Comparison of ENCODE assay signal across 27 mouse cellular contexts in the genomic region with DNA sequence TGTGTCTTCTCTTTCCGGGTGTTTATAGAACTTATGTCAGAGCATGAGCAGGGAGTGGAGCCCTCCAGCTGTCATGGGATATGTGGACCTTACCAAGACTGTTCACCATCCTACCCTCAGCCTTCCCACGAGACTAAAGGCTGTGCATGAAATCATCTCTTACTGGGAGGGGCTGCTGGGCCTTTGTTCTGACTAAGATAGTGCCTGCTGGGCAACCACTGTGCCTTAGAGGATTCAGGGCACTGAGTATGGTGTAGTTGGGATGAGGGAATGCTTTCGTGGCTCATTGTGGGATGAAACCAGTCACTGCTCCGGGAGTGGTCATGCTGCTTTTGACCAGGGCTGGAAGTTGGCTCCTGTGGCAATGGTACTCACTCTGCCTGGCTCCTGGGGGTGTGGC. TPM values are rescaled to one million over a fixed set of nuclear protein-coding genes. Genes with fewer than 3 reads are reported as not detected.
DNase-seq lines count a peak whose midpoint lies in the region; ATAC-seq and TF ChIP-seq lines count a peak whose summit lies in the region.
"Had no signal": no experiment of that assay in that cellular context is flagged by ENCODE, and none has a peak within 500 bp of the region (broad histone marks: within the 10 kb centered on the region; RNA-seq: fewer than 3 reads in every experiment).

No protein-coding gene starts in this region.

- peak overlapping the region; percentile 31; the same call in 1 of the 2 replicates for H3K27ac ChIP-seq in gastrocnemius, adult 2 months
- 0 out of 2 replicates have a peak overlapping the region, but pooled peaks have one; percentile 23 for H3K27ac ChIP-seq in layer of hippocampus, adult 2 months
- 0 out of 2 replicates have a peak overlapping the region, but pooled peaks have one; percentile 50 for H3K27ac ChIP-seq in intestine, postnatal 0 days (ENCODE audit: low read depth, low read length)
- H3K27ac ChIP-seq: embryonic facial prominence, embryonic 13.5 days; forebrain, embryonic 12.5 days; heart, embryonic 10.5 days; limb, embryonic 13.5 days; liver, embryonic 12.5 days; midbrain, embryonic 12.5 days had no signal

- H3K36me3 ChIP-seq in intestine, postnatal 0 days (ENCODE audit: control insufficient read depth, insufficient read depth), result peaks cover 14% of the 10 kb centered on the region
- H3K36me3 ChIP-seq: liver, embryonic 12.5 days; midbrain, embryonic 12.5 days had no signal

- ATAC-seq in intestine, postnatal 0 days, result peak; percentile 39; the same call in 1 of the 2 replicates
- ATAC-seq: liver, embryonic 12.5 days had no signal

- WGBS in intestine, postnatal 0 days, result 41% methylated on average over 4 of the region's 4 CpGs

- 0 out of 2 replicates have a peak, but pooled peaks cover 5% of the 10 kb centered on the region for H3K4me1 ChIP-seq in intestine, postnatal 0 days (replicated peaks; ENCODE audit: control insufficient read depth, insufficient read depth, low read length)
- H3K4me1 ChIP-seq: liver, embryonic 12.5 days had no signal

- TF ChIP-seq CTCF in gastrocnemius, adult 2 months (IDR thresholded peaks at IDR 0.05), result no peak
- TF ChIP-seq CTCF in layer of hippocampus, adult 2 months (conservative IDR thresholded peaks at IDR 0.05), result no peak
- no peak for TF ChIP-seq CTCF in intestine, postnatal 0 days (IDR thresholded peaks at IDR 0.05; ENCODE audit: low read depth)

- H3K9ac ChIP-seq in intestine, postnatal 0 days (ENCODE audit: low read depth, low read length), result no peak overlapping the region
- H3K9ac ChIP-seq: embryonic facial prominence, embryonic 13.5 days; forebrain, embryonic 12.5 days; limb, embryonic 13.5 days; liver, embryonic 12.5 days; midbrain, embryonic 12.5 days had no signal

- no peak overlapping the region for H3K4me3 ChIP-seq in gastrocnemius, adult 2 months
- no peak overlapping the region for H3K4me3 ChIP-seq in layer of hippocampus, adult 2 months
- H3K4me3 ChIP-seq in intestine, postnatal 0 days (ENCODE audit: low read depth, low read length), result no peak overlapping the region
- H3K4me3 ChIP-seq: embryonic facial prominence, embryonic 13.5 days; erythroblast, embryonic 14.5 days; forebrain, embryonic 12.5 days; heart, embryonic 10.5 days; limb, embryonic 13.5 days; liver, embryonic 12.5 days; midbrain, embryonic 12.5 days had no signal

- H3K27me3 ChIP-seq in intestine, postnatal 0 days (replicated peaks; ENCODE audit: control insufficient read depth, insufficient read depth, low read length), result no peaks in the 10 kb centered on the region
- H3K27me3 ChIP-seq: embryonic facial prominence, embryonic 13.5 days; forebrain, embryonic 12.5 days; limb, embryonic 13.5 days; midbrain, embryonic 12.5 days had no signal

- intact Hi-C loops in gastrocnemius, adult 2 months (cut with DNase I), result loop anchor here (5.0 kb wide), 1 partner anchor 33 kb away; no protein-coding TSS in a partner anchor

- H3K9me3 ChIP-seq in intestine, postnatal 0 days (ENCODE audit: control insufficient read depth), result no peaks in the 10 kb centered on the region
- H3K9me3 ChIP-seq: embryonic facial prominence, embryonic 13.5 days; forebrain, embryonic 12.5 days; heart, embryonic 10.5 days; limb, embryonic 13.5 days; liver, embryonic 12.5 days; midbrain, embryonic 12.5 days had no signal

- no peak overlapping the region for H3K4me2 ChIP-seq in intestine, postnatal 0 days (replicated peaks; ENCODE audit: low read depth)
- H3K4me2 ChIP-seq: embryonic facial prominence, embryonic 13.5 days; forebrain, embryonic 12.5 days; limb, embryonic 13.5 days; liver, embryonic 12.5 days; midbrain, embryonic 12.5 days had no signal

- peak; percentile 12 for DNase-seq in gastrocnemius, adult 2 months
- no peak for DNase-seq in gastrocnemius, adult 18-20 months (ENCODE audit: low spot score)
- no peak for DNase-seq in layer of hippocampus, adult 2 months (ENCODE audit: low spot score in 2 of 2)
- DNase-seq in layer of hippocampus, adult 9-10 months (ENCODE audit: low spot score), result no peak
- DNase-seq in Muller cell, postnatal 12 days (ENCODE audit: inconsistent ontology term), result peak; percentile 19
- no peak for DNase-seq in adrenal gland, adult 2 months
- no peak for DNase-seq in spleen, adult 18-20 months
- DNase-seq: adrenal gland, adult 8-10 months; cerebellum, adult 2 months; cerebellum, postnatal 25 days; embryo, embryonic 11 days; kidney, postnatal 10 days; layer of hippocampus, postnatal 36 days; lung, adult 18-20 months; lung, postnatal 10 days; right cerebral cortex, adult 18-20 months; right cerebral cortex, postnatal 4 days; thymus, adult 2 months; thymus, postnatal 4 days had no signal

RNA-seq across cellular contexts. Expression of a gene that starts 48.8 kb away (rescaled TPM):
- total RNA-seq in gastrocnemius, adult 2 months (2021), result 10 to 100 TPM; 27.1 to 30.9 TPM
- total RNA-seq in gastrocnemius, adult 18-20 months (2021), result 10 to 100 TPM; 24.9 to 25.3 TPM
- total RNA-seq in layer of hippocampus, adult 2 months (2021), result 10 to 100 TPM; 51.3 to 66.1 TPM
- 23.3 and 24.3 TPM in 2 replicates for polyA plus RNA-seq in intestine, postnatal 0 days (2015; fragmentation: Nextera tagmentation; extraction: Ambion mirVana)
- total RNA-seq in adrenal gland, adult 2 months (2021), result 100 to 1,000 TPM; 124 to 139 TPM
- 101 and 103 TPM in 2 replicates for polyA plus RNA-seq in adrenal gland, adult 2 months (2012; rRNA removed)

Comparison
In these comparisons a context has a peak if more than half of its experiments do, and no peak if none do; other contexts are left out.
1. DNase-seq: peak in gastrocnemius, adult 2 months (single experiment) and Muller cell, postnatal 12 days (single experiment); none in gastrocnemius, adult 18-20 months (single experiment), layer of hippocampus, adult 2 months (0 of 2), layer of hippocampus, adult 9-10 months (single experiment), adrenal gland, adult 2 months (single experiment) and spleen, adult 18-20 months (0 of 2).
2. Peak in every context shown above with its lines, with median percentiles within 50 percentile points of each other: H3K27ac ChIP-seq.